Mouse (Mus musculus) kidney, adult 2 months (tissue): ENCODE data around the gene Slc7a1.

ENCODE experiments used
- CTCF ChIP-seq: fragments of 200-500 bp; conservative IDR thresholded peaks from 2 replicates; pipeline ENCODE4 v1.5.1; 2011; ENCODE audit warnings: low read depth, mild to moderate bottlenecking, control low read depth, low read length, moderate library complexity, mixed read lengths; ENCODE audit not compliant: insufficient read depth, insufficient read length
- POLR2A ChIP-seq: fragments of 200-500 bp; IDR thresholded peaks from one replicate; pipeline ENCODE4 v1.6.1; 2011; ENCODE audit warnings: low read depth, low read length, control low read depth

DNA sequence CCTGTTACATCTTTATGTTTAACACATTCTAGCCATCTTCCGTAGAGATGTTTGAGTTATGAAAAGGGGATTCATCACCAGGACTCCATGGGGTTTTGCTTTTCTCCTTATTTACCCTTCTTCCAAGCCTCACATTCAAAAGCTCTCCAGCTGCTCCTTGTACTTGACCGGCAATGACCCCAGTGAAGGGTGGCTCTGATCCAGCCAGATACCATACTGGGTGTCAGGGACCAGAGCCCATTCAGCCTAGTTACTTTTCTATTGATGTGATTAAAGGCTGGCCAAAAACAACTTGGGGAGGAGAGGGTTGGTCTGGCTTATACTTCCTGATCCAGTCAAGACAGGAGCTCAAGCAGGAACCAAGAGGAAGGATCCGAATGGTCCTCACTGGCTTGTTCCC, 116.1 kb downstream of the Slc7a1 start:
- no peak for TF ChIP-seq CTCF
- TF ChIP-seq POLR2A = no peak
